Mouse (Mus musculus) cerebellum, adult (tissue): ENCODE results near the gene Phxr2.
"Not testable (repeated sequence)": the region's sequence is repeated elsewhere in the genome, so short reads cannot be mapped to it uniquely, and the experiment has no call there.

ENCODE experiments used
- ATAC-seq: cut with Nextera tagmentation; 2 replicates; pipeline ENCODE4 v1.9.2; 2017; ENCODE audit warnings: mild to moderate bottlenecking, moderate library complexity, mixed read lengths; ENCODE audit not compliant: insufficient number of reproducible peaks, low FRiP score, low TSS enrichment

Gene Phxr2

DNA sequence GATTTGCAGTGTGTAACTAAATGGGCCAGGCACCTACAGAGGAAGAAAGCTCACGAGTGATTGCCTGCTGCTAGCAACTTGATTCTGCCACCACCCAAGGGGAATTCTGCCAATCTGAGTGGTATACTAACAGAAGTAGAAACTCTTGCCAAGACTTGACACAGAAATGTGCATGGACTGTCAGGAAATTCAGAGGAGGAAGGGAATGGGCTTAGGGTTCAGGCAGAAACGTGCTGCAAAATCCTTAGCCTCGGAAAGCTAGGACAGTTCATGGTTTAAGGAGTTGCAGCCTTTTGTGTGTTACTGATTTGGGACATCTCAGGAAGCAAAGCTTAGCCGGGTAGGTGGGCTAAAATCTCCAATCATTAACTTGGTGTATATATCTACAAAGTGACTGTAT, at the start of gene Phxr2:
TSS of gene Phxr2 (minus strand) at position 101 of the 400 bp plus-strand sequence.
- no peak for ATAC-seq

DNA sequence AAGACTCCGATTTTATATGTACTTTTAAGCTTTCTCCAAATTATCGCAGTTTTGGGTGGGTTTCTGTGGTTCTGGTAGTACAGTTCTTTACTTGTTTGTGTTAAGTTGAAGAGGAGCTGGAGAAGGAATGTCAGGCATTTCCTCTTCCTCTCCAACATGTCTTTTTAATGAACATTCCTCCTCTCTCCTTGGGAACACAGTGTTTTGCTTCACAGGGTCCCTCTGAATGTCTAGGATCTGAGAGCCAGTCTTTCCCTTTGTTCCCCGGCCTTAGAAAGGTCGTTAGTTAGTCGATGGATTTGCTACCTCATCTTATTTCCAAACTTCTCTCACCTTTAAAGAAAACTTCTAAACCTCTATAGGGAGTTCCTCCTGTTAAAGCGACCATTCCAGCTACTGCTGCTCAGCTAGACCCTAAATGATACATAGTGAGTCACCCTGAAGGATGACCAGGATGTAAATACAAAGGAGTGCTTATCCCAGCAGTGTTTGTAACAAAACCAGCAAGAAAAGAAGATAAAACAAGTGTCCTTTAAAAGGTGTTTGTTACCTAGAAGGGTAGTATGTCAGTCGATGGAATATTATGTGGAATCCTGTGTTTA, 46.9 kb upstream of the Phxr2 start:
- no peak for ATAC-seq

DNA sequence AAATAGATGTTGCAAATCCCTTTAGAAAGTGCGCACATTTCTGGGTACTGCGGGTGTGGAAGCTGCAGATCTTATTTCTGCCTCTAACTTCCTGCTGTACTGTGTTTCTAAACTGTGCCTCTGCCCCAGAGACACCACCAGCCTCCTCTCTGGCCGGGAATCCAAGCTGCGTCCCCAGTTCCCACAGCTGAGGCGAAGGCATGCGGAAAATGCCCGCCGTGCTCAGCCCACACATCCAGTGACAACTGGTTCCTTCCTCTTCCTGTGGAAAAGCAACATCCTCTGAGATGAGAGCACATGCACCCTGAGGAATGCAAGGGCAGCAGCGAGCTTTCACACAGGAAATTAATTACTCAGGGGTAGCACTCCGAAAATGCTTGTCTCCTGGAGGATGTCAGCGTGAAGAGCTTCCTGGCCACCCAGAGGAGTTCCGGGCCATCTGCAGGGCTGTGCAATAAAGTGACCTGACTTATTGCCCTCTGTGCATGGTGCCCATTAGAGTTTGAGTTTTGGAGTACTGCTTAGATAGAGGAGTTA, 45.9 kb upstream of the Phxr2 start:
- no peak for ATAC-seq

DNA sequence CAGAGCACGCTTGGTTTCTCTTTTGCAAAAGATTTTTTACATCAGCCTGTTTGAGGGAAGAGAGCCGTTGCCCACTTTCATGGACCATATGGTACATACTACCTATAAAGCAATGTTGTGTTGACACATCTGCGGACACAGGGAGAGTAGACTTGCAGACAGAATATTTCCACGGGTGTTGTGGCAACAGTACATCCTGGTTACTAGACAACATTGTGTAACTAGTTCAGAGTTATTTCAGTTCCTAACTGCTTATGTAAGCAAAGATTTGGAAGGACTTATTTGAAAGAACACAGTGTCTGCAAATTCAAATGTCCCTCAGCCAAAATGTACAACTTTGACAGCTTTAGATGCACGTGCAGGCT, 43.6 kb upstream of the Phxr2 start:
- no peak for ATAC-seq

DNA sequence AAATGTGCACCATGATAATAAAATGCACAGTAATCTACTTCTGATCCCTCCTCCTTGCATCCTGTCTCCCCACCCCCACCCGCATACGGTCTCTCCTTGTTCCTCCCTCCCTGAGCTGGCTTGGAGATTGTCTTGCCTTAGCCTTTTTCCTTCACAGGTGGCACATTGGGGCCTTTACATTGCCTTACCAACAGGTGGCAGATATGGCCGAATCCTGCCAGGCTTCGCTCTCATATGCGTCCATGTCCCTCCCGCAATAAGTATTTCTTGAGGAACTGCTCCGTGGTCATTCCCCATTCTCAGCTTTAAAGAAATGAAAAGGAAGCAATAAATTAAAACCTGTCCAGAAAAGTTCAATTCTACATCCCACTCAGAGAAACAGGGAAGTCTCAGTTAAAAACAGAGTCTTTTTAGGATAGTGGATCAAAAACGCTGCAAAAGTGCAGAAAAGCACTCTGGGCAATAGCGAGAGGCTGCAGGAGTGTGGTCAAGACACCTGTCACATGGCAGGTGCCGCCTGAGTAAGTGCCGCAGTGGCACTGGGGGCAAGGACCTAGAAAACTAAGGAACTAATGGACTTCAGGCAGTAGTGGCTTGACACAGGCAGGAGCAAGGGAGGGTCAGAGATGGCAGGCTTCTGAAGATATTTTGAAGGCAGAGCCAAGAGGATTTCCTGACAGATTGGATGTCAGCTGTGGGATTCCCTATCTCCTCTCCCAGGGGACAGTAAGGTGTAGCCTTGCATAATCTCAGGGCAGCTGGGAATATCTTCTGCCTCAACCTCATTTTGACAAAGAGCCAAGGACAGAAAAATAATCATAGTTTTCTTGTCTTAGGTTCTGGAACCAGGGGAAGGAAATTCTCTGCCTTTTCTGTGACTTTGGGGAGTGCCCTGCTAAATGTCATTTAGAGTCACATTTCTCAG, 43.0 kb upstream of the Phxr2 start:
- ATAC-seq, result no peak; the same call in 1 of the 2 replicates

DNA sequence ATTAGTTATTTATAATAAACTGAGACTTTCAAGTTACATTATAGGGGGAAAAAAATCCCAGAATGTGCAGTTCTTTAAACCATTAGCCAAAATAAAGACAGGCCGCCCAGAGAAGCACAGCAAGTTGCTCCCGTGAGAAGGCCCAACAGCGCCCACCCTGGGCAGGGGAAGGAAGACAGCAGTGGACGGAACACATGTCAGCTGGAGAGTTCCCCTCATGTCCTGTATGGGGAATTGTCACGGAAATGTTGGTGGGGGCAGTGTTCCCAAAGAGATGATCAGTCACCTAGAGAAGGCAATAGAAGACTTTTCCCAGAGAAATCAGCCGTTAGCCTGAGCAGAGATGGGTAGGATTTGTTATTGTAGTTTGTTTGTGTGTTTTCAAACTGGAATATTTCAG, 42.3 kb upstream of the Phxr2 start:
- no peak for ATAC-seq

DNA sequence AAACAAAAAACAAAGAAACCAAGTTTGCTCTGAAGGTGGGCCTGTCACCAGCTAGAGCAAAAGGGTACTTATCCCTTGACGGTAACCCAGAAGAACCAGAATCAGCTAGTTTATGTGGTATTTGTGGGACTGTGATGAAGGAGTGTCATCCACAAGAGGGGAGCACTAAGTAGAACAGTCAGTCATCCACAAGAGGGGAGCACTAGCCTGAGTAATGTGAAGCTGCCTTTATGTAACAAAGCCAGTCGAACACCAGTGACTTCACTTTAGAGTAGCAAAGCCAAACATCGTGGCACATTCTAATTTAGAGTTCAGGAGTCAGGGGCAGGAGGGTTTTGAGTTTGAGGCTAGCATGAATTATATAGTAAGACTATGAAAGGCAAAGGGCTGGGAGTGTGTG, 40.3 kb upstream of the Phxr2 start:
- ATAC-seq, result no peak

DNA sequence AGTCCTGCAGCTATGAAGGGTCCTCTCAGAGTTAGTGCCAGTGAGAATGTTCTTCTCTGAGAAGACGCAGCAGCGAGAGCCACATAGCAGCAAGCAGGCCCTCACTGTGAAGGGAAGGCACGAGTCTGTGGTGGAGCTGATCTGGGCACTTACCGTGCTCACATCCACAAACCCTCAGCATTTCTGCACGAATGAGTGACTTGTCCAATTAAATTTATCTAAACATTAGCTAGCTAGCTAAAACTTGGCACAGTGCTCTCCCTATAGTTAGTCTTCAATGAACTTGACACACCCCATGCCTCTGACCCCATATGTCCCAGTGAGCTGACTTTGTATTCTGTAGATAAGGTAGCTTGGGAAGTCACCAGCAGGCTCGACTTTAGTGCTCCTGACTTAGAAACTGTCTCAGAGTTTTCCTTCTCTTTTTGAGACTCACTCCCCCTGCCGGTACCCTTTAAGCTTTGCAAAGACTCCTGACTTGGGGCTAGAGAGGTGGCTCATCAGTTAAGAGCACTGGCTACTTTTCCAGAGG, 39.7 kb upstream of the Phxr2 start:
- no peak for ATAC-seq

DNA sequence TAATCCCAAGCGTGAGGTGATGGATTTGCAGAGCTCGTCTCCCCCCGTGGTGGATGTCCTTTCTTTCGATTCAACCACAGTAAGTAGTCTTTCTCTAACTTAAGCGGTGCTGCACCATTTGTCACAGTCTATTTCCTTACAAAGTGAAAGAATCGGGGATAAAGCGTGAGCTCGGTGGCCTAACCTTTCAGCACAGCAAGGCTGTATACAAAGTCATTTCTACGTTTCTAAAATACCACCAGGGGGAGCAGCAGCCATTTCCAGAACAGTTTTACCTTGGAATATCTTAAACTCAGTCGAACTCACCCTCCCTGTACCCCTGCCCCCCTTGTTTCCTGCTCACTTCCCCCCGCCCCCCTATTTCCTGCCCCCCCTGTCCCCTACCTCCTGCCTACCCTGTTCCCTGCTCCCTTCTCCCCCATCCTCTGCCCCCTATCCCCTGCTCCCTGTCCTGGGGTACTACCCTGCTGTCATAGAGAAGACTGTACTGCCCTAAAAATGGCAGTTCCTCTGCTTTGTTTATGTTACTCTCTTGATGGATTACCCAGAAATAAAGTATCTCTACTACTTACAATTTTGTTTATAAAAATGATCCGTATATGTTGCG, 38.8 kb upstream of the Phxr2 start:
- ATAC-seq, result 0 out of 2 replicates have a peak, but pooled peaks have one; percentile 17

DNA sequence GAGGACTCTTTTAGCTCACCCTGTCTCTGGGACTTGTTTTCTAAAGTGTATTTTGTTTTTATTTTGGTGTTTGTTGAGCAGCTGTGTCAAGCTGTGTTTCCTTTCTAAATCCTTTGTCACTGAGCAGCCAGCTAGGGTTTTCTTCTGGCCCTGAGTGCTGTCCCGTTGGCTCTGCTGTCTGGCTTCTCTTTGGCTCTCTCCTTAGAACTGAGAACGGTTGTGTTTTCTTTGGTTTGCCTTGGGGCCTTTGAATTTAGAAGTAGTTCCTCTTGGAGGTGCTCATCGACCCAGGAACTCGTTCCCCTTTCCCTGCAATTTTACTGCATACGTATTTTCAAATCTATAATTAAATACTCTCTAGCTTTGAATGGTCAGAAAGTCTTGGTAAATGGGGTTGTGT, 36.9 kb upstream of the Phxr2 start:
- ATAC-seq, result no peak

DNA sequence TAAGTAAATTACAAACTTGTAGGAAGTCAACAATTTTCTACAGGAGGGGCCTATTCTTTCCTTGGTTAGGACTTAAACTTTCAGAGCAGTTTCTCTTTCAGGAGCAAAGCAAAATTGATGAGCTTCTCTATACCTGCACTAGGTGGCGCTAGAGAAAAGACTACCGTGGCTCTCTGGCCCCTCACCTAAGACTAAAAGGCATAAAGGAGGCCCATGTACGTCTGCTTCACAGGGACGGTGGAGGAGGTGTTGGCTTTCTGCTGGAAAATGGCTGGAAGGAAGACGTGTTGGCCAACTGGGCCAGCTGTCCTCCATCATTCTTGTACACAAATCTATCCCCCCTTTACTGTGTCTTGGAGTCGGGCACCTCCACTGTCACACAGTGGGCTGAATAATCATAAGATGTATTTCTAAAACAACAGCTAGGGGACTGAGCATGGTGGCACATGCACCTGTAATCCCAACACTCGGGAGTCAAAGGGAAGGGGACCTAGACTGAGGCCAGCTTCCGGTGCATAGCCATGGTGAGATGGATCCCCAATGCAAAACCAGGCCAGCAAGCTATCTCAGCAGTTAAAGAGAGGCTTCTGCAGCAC, 36.0 kb upstream of the Phxr2 start:
- peak; percentile 49 for ATAC-seq

DNA sequence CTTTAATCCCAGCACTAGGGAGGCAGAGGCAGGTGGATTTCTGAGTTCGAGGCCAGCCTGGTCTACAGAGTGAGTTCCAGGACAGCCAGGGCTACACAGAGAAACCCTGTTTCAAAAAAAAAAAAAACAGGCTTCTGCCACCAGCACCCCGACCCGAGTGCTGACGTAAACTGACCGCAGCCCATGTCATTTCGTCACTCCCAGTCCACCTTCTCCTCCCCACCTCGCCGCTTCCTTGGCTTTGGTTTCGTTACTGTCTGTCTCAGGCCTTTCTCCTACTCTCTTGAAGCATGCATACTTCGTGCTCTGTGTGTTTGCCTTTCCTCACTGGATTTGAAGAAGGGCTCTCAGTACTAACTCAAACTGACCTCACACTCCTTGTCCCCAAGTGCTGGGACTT, 31.6 kb upstream of the Phxr2 start:
- not testable (repeated sequence) for ATAC-seq

DNA sequence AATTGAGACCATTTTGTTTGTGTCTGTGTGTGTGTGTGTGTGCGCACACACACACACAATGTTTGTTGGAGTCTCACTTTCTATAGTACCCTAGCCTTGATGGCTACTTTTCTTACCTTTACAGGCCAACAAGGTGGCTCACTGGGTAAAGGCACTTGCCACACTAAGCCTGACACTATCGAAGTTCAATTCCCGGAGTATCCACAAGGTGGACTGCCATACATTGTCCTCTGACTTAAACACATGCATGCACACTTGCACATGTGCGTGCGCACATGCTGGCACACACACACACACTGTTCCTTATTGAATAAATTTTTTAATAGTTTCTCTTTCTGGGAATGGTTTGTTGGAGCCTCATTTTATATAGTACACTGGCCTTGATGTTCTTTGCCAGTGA, 30.7 kb upstream of the Phxr2 start:
- no peak for ATAC-seq

DNA sequence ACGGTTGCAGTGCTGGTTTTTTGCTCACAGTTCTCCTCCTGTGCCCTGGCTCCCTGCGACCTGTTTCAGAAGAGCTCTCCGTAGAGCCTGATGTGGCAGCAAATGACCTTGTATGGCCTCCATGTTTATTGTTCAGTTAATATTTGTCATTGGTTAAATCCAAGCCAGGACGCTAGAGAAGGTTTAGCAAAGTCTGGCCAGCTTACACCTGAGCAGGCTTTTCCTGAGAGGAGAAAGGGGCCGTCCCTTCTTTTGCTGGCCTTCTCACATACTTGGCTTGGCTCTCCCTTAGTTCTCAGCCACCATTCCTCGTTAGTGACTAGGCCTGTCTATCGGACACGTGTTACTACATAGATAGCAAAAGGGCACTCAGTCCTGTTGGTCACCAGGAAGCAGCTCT, 28.5 kb upstream of the Phxr2 start:
- ATAC-seq, result no peak

DNA sequence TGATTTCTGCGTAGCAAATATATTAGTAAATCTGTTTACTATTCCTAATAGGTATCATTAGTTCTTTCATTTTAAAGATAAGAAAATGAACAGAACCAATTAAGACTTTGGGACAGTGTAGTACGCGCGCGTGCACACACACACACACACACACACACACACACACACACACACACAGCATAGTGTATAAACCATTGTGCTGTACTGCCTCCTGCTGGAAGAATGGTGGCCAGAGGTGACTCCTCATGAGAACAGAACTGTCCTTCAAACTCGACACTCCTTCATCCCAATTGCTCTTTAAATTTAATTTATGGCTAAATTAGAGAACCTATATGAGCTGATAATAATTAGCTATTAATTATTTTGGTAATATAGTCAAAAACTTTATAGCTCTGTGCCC, 25.9 kb upstream of the Phxr2 start:
- ATAC-seq, result no peak

DNA sequence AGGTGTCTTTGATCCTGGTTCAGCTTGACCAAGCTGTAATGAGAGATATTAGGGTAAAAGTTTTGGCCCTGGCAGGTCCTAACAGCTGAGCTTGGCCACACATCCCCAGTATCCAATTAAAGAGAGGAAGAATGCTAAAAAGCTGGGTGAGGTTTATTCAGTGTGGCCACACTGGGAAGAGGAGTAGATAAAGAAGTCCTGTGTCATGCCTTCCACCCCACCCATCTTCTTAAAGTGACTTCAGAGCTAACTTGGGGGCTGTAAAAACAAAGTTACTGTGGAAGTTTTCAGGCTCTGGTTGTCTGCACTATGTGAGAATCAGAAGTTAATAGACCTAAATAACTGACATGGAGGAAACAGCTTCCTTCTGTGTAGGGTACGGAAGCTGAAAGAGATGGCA, 25.5 kb upstream of the Phxr2 start:
- no peak for ATAC-seq

DNA sequence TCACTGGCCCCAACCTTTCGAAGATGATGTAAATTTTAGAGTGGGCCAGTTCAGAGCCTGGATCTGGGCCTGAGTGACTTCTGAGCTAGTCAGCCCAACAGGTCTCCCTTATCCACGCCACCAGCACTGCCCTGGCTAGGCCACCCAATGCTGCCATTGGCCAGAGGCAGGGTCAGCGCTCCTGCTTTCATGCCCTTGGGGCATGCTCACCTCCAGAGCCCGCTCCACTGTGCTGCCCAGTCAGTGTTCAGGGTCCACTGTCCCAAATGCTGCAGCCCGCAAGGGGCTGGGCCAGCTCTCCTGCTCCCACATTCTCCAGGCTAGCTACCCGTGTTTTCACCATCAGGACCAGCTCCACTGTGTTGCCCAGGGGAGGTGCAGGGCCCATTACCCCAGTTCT, 23.9 kb upstream of the Phxr2 start:
- 0 out of 2 replicates have a peak, but pooled peaks have one; percentile 26 for ATAC-seq

DNA sequence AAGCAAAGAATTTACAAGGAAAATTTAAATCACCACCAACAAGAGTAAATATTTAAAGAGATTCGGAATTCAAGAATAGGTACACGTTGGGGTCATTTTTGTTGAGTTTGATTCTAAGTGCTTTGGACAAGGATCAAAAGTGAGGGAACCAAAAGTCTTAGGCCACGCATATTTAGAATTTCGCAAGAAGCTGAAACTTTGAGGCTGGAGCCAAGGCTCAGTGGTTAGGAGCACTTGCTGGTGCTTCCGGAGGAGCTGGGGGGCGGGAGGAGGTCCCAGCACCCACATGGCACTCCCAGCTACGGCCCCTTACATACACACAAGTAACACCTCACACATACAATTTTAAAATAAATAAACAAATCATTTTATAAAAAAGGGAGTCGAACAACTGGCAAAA, 20.5 kb upstream of the Phxr2 start:
- ATAC-seq, result no peak

DNA sequence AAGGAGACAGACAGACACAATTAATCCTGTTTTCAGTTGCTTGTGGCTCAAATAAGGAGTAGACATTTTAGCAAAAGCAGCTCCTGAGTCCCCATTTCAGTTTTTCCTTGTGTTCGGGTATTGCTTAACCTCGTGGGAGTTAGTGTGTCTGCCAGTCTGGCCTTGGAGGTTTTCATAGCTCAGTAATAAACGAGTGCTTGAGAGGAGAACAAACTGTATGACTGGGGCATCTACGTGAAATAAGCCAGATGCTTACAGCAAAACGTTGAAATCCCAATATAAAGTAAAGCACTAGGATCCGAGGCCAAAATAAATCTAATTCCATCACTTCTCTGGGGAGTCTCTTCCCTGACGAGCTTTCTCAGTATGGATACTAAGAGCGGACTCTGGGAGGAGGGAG, 19.5 kb upstream of the Phxr2 start:
- no peak for ATAC-seq

DNA sequence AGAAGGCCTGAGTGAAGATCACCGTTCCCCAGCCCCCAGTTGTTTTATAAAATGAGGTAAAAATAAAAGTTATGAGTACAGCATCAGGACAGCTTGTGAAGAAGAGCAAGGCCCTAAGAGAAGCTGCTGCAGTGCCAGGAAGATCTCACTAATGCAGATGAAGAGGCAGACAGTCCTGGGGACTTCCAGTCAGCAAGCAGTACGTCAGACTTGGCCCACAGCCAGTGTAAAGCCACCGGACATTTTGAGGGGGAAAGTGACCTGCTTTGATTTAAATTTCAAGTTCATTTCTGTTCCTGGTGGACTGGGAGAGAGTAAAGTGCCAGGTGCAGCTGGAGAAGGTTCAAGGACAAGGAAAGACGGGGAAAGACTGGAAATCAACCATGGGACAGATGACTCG, 10.2 kb upstream of the Phxr2 start:
- 0 out of 2 replicates have a peak, but pooled peaks have one; percentile 54 for ATAC-seq
